Mouse (Mus musculus) intestine, embryonic 14.5 days (tissue): ENCODE measurements around the gene A630023A22Rik. TPM values are rescaled to one million over a fixed set of nuclear protein-coding genes. Genes with fewer than 3 reads are reported as not detected.

Experiments used
- ATAC-seq: fragments of 200-750 bp; cut with Nextera tagmentation; replicated peaks from 2 replicates; pipeline ENCODE4 v1.8.0; 2017; ENCODE audit warnings: low read depth, moderate number of reproducible peaks, moderate TSS enrichment, moderate library complexity; ENCODE audit not compliant: low FRiP score, low TSS enrichment
- DNase-seq: peaks from one replicate; pipeline ENCODE4 v3.0.0-alpha.2; 2018; ENCODE audit warnings: low spot score
- H3K27ac ChIP-seq: fragments of 300-500 bp; sonication (generic); 2 replicates; pipeline ENCODE4 v1.5.1; 2014; ENCODE audit warnings: low read depth, mild to moderate bottlenecking, control low read depth
- H3K27me3 ChIP-seq: fragments of 300-500 bp; sonication (generic); replicated peaks from 2 replicates; pipeline ENCODE4 v1.6.1; 2014; ENCODE audit warnings: low read length, control low read depth; ENCODE audit not compliant: control insufficient read depth, insufficient read depth
- H3K36me3 ChIP-seq: fragments of 300-500 bp; sonication (generic); 2 replicates; pipeline ENCODE4 v1.6.1; 2014; ENCODE audit warnings: low read length, control low read depth; ENCODE audit not compliant: control insufficient read depth, insufficient read depth
- H3K4me1 ChIP-seq: fragments of 300-500 bp; sonication (generic); replicated peaks from 2 replicates; pipeline ENCODE4 v1.6.1; 2014; ENCODE audit warnings: low read length, control low read depth, mixed read lengths; ENCODE audit not compliant: control insufficient read depth, insufficient read depth
- H3K4me2 ChIP-seq: fragments of 300-500 bp; sonication (generic); 2 replicates; pipeline ENCODE4 v1.6.1; 2014; ENCODE audit warnings: low read length
- H3K4me3 ChIP-seq: fragments of 300-500 bp; sonication (generic); 2 replicates; pipeline ENCODE4 v1.5.1; 2014; ENCODE audit warnings: low read depth, low read length, control low read depth, mixed read lengths
- H3K9ac ChIP-seq: fragments of 300-500 bp; sonication (generic); 2 replicates; pipeline ENCODE4 v1.6.1; 2014; ENCODE audit warnings: mild to moderate bottlenecking, low read length
- H3K9me3 ChIP-seq: fragments of 300-500 bp; sonication (generic); 2 replicates; pipeline ENCODE4 v1.6.1; 2016; ENCODE audit warnings: low read length, control low read depth; ENCODE audit not compliant: control insufficient read depth
- WGBS: fragments of 180-500 bp; shearing (Covaris S2); extraction: QIAGEN DNeasy Blood & Tissue Kit; methylation state at CpG from one replicate; pipeline ENCODE4 v1.1.7; 2014; 5-methylcytosine and 5-hydroxymethylcytosine counted together
- polyA plus RNA-seq: library from polyadenylated mRNA; unstranded; fragments of >200 nt; fragmentation: Nextera tagmentation; extraction: Ambion mirVana; gene quantifications from 2 replicates; pipeline ENCODE4 v1.2.1, GENCODE M21; 2014

Gene A630023A22Rik
- polyA plus RNA-seq, 1 experiment from 2014 or later: 1.3 TPM

DNA sequence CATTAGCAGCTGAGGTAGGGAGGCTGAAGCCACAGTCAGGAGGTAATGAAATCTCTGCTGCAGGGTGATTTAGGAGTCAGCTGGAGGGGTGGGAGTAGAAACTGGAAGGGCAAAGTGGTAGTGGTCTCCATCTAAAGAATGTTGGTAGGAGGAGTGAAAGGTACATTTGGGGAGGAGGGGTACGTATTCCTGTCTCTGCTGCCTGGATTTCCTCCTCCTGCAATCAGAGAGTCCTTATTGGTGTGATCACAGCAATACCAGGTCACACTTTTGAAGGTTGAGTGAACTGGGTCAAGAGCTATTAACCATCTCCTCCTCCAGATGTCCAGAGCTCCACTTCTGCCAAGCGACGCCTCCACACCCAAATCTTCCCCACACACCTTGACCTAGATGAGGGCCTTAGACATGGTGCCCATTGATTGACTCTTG lies 18.4 kb upstream of the A630023A22Rik start:
- WGBS: 89% methylated on average over 3 of the region's 3 CpGs
- H3K9me3 ChIP-seq: no peaks in the 10 kb centered on the region
- no peaks in the 10 kb centered on the region for H3K36me3 ChIP-seq
- ATAC-seq (no peak), DNase-seq (no peak)
- H3K27ac ChIP-seq: no peak overlapping the region
- no peak overlapping the region for H3K9ac ChIP-seq
- H3K4me2 ChIP-seq: no peak overlapping the region
- H3K27me3 ChIP-seq: no peaks in the 10 kb centered on the region
- no peaks in the 10 kb centered on the region for H3K4me1 ChIP-seq
- H3K4me3 ChIP-seq: no peak overlapping the region

- H3K27ac ChIP-seq: no peak overlapping the region
- no peaks in the 10 kb centered on the region for H3K9me3 ChIP-seq
- H3K9ac ChIP-seq: no peak overlapping the region
- H3K4me2 ChIP-seq: no peak overlapping the region
- no peak for DNase-seq
- 74% methylated on average over 12 of the region's 12 CpGs for WGBS
- no peak overlapping the region for H3K4me3 ChIP-seq
- no peak for ATAC-seq
- no peaks in the 10 kb centered on the region for H3K4me1 ChIP-seq
- no peaks in the 10 kb centered on the region for H3K36me3 ChIP-seq
- H3K27me3 ChIP-seq: no peaks in the 10 kb centered on the region
Measured at GRCm38 (mm10) chr14:34120016-34120910, 17.7 kb upstream of the A630023A22Rik start.

DNA sequence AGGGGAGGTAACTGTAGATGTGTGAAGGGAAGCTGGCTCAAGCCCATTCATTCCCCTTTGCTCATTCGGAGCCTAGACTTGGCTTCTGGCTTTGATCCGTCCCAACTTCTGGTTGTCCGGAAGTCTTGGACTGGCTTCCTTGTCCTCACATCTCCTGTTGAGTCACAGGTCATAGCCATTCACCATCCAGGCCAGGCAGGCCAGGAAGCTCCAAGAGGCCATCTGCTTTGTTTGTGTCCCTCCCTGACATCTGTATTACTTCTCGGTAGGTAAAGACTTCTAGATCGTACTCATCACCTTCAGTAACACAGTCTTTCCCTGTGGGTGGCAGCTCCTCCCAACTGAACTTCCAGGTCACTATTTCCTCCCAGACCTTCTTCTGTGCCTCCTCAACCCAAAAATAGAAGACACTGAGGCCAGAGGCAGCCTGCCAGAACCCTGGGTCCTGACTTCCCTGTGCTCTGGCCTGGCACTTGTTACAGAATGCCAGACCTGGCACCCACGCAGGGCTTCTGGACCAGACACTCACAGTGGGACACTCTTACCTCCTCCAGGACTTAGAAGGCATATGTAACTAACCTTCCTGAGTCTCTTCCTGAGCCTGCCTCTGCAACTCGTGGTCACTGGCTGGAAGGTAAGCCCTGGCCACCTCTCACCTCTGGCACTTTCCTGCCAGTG lies 16.6 kb upstream of the A630023A22Rik start:
- Histone ChIP-seq H3K36me3 (no peaks in the 10 kb centered on the region), H3K4me2 (no peak overlapping the region), H3K4me3 (no peak overlapping the region), H3K9ac (no peak overlapping the region), H3K9me3 (no peaks in the 10 kb centered on the region), H3K27me3 (no peaks in the 10 kb centered on the region), H3K4me1 (no peaks in the 10 kb centered on the region), H3K27ac (no peak overlapping the region)
- WGBS: 75% methylated on average over 7 of the region's 7 CpGs
- peak; percentile 48 for DNase-seq
- no peak for ATAC-seq

DNA sequence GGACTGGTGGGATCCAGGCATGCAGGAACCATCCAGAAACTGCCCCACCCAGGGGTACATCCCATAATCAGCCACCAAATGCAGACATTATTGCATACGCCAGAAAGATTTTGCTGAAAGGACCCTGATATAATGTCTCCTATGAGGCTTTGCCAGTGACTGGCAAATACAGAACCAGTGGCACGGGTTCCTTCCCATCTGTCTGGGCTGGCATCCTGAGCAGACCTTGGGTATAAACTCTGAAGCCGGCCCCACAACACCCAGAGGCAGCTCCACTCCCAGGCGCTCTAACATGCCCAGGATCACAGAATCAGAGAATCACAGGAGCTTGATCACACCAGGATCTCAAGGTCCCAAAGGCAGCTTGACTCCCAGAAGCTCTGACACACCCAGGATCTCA lies 11.8 kb upstream of the A630023A22Rik start:
- DNase-seq: no peak
- Histone ChIP-seq H3K9ac (no peak overlapping the region), H3K36me3 (no peaks in the 10 kb centered on the region), H3K27ac (no peak overlapping the region), H3K4me1 (no peaks in the 10 kb centered on the region), H3K4me3 (no peak overlapping the region), H3K9me3 (no peaks in the 10 kb centered on the region), H3K27me3 (no peaks in the 10 kb centered on the region), H3K4me2 (no peak overlapping the region)
- WGBS: 91% methylated on average over 4 of the region's 4 CpGs
- no peak for ATAC-seq

GRCm38 (mm10) chr14:34107594-34107993 lies 5.0 kb upstream of the A630023A22Rik start:
- DNase-seq (no peak), ATAC-seq (no peak)
- H3K27ac ChIP-seq: no peak overlapping the region
- 69% methylated on average over 4 of the region's 4 CpGs for WGBS
- H3K27me3 ChIP-seq: no peaks in the 10 kb centered on the region
- no peaks in the 10 kb centered on the region for H3K9me3 ChIP-seq
- no peak overlapping the region for H3K9ac ChIP-seq
- H3K4me1 ChIP-seq: no peaks in the 10 kb centered on the region
- H3K4me2 ChIP-seq: no peak overlapping the region
- no peaks in the 10 kb centered on the region for H3K36me3 ChIP-seq
- no peak overlapping the region for H3K4me3 ChIP-seq

DNA sequence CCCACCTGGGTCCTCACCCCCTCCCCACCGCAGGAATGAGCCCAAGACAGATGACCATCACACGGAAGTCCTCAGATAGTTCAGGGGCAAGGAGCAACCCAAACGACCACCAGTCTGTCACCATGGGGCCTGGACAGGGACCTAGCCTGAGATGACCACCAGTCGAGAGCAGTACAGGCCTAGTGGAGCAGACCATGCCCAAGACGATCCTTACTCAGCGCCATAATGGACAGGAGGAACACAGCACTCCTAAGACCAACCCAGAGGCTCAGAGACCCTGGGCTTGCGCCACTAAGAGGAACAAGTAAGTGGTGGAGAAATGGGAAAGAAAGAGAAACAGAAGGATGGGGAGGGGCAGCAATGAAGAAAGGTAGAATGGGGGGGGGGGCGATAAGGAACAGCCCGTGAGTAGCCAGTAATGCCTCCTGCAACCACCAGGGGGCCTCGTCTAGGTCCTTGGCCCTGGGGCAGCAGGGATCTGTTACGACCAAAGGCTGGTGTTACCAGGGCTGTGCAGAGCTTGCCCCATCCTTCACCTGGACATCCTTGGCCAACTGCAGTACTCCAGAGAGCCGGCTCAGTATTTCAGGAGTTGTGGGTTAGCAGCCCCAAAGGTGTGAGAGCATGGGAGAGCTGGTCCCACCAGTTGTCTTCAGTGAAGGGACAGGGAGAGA lies 4.0 kb upstream of the A630023A22Rik start:
- Histone ChIP-seq H3K9ac (no peak overlapping the region), H3K36me3 (no peaks in the 10 kb centered on the region), H3K9me3 (no peaks in the 10 kb centered on the region), H3K27ac (no peak overlapping the region), H3K4me2 (no peak overlapping the region), H3K4me3 (no peak overlapping the region), H3K4me1 (no peaks in the 10 kb centered on the region), H3K27me3 (no peaks in the 10 kb centered on the region)
- ATAC-seq (no peak), DNase-seq (peak; percentile 55)
- whole genome bisulfite sequencing: 60% methylated on average over 12 of the region's 12 CpGs

DNA sequence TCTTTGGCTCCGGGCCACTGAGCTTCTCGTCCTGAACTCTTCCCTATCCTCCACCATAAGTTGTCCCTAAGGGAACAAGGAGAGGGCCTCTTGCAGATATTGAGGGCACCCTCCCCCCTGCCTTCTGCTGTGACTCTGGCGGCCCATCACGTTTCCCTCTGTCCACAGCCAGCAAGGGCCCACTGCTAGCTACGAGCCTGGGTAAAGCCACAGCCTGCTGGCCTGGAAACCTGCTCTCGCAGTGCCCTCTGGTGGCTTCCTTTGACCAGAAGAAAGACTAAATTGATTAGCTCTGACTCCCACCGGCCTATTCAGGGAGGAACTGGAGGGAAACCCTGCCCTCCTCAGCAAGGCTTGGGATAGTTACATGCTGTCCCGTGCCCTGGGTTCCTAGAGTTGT lies 2.3 kb upstream of the A630023A22Rik start:
- ATAC-seq (peak; percentile 40; the same call in 1 of the 2 replicates), DNase-seq (peak; percentile 81)
- Histone ChIP-seq H3K36me3 (no peaks in the 10 kb centered on the region), H3K27me3 (no peaks in the 10 kb centered on the region), H3K27ac (no peak overlapping the region), H3K9ac (no peak overlapping the region), H3K4me1 (no peaks in the 10 kb centered on the region), H3K4me2 (no peak overlapping the region), H3K4me3 (no peak overlapping the region), H3K9me3 (no peaks in the 10 kb centered on the region)
- 28% methylated on average over 8 of the region's 8 CpGs for WGBS

DNA sequence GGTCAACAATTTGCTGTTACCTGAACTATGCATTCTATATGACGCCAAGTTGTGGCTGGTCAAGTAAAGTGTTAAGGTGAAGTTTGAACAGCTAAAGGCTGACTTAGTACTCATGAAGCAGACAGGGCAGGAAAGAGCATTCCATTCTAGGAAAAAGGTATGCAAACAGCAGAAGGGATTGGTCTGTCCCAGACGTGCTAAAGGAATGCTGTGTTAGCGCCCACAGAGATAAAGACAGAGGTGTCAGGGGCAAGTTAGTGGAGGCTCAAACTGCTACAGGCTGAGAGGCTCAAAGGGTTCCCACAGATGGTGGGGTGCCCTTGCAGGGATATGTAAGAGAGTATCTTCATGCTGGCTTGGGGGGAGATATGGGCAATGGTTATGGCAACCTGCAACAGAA lies 1.3 kb upstream of the A630023A22Rik start:
- no peak overlapping the region for H3K27ac ChIP-seq
- WGBS: 67% methylated on average over 3 of the region's 3 CpGs
- peak; percentile 52 for DNase-seq
- H3K27me3 ChIP-seq: no peaks in the 10 kb centered on the region
- no peak overlapping the region for H3K9ac ChIP-seq
- no peaks in the 10 kb centered on the region for H3K9me3 ChIP-seq
- H3K4me3 ChIP-seq: no peak overlapping the region
- no peaks in the 10 kb centered on the region for H3K36me3 ChIP-seq
- H3K4me2 ChIP-seq: no peak overlapping the region
- no peaks in the 10 kb centered on the region for H3K4me1 ChIP-seq
- ATAC-seq: no peak
